Comparison of ENCODE assay signal across 8 mouse cellular contexts in the genomic region with DNA sequence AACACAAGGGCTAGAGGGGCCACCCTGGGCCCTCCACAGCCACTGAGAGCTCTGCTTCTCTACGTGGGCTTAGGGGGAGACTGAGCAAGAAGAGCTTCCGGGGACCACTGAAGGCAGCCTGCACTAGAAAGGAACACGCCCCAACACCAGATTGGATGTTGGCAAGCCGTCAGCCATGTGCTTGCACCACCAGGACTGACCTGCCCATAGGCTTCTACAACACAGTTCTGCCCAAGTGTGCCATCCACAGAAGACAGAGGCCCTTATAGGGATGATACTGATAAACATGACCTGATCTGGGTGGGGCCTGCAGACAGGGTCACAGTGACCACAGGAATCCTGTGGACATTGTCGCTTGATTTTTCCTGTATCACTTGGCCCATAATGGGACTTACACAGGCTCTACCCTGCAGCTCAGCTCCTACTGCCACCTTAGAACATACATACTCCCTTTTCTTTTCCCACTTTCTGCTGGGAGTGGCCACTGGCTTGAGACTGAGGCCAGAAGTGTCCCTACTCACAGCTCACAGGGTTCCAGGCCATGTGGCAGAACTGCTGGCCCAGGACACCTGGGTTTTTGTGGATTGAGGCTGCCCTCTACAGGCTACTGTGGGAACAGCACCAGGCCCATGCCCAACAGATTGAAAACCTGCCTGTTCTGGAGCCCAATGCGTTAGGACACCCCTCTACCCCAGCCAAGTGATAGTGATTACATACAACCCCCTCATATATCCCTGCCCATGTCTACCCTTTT. TPM values are rescaled to one million over a fixed set of nuclear protein-coding genes. Genes with fewer than 3 reads are reported as not detected.
DNase-seq lines count a peak whose midpoint lies in the region; ATAC-seq and TF ChIP-seq lines count a peak whose summit lies in the region.

No protein-coding gene starts in this region.

- no peak overlapping the region for H3K9ac ChIP-seq in kidney, embryonic 16.5 days (replicated peaks; ENCODE audit: low read length)

- peaks cover 11% of the 10 kb centered on the region for H3K36me3 ChIP-seq in kidney, embryonic 16.5 days (ENCODE audit: insufficient read depth, low read length)

- no peaks in the 10 kb centered on the region for H3K9me3 ChIP-seq in kidney, embryonic 16.5 days (ENCODE audit: low read length)

- TF ChIP-seq POLR2A in cortical plate, adult 2 months (IDR thresholded peaks at IDR 0.05; ENCODE audit: extremely low read depth, insufficient read depth, low read length), result no peak

- 73% methylated on average over 6 of the region's 6 CpGs for WGBS in kidney, embryonic 16.5 days

- peaks cover 27% of the 10 kb centered on the region for H3K27me3 ChIP-seq in kidney, embryonic 16.5 days (ENCODE audit: insufficient read depth, low read length)

- no peak overlapping the region for H3K4me2 ChIP-seq in kidney, embryonic 16.5 days (replicated peaks; ENCODE audit: low read depth, low read length)

- H3K4me3 ChIP-seq in cortical plate, adult 2 months (ENCODE audit: insufficient read depth, low read length), result no peak overlapping the region
- no peak overlapping the region for H3K4me3 ChIP-seq in kidney, embryonic 16.5 days (ENCODE audit: low read length)

- ATAC-seq in granulocyte monocyte progenitor cell, adult 5-6 weeks (replicated peaks; ENCODE audit: poor library complexity, severe bottlenecking), result peak; percentile 77
- ATAC-seq in kidney, embryonic 16.5 days (ENCODE audit: low FRiP score, low TSS enrichment), result 0 out of 2 replicates have a peak, but pooled peaks have one; percentile 28

- peak; percentile 98 for TF ChIP-seq CTCF in cortical plate, adult 2 months (IDR thresholded peaks at IDR 0.05; ENCODE audit: extremely low read depth, insufficient read depth, low read length)

- H3K27ac ChIP-seq in cortical plate, adult 2 months (ENCODE audit: insufficient read depth, low read length), result no peak overlapping the region
- no peak overlapping the region for H3K27ac ChIP-seq in kidney, embryonic 16.5 days (ENCODE audit: low read length)

- H3K4me1 ChIP-seq in cortical plate, adult 2 months (ENCODE audit: control insufficient read depth, insufficient read depth, low read length), result no peaks in the 10 kb centered on the region
- peaks cover 30% of the 10 kb centered on the region for H3K4me1 ChIP-seq in kidney, embryonic 16.5 days (ENCODE audit: insufficient read depth, low read length)

- peak; percentile 80 for DNase-seq in 416B (ENCODE audit: low read depth)
- peak; percentile 78 for DNase-seq in ZHBTc4 (ENCODE audit: low read depth, low spot score)
- DNase-seq in liver, result peak; percentile 84
- DNase-seq in natural killer cell, adult 2 months (ENCODE audit: low spot score in 2 of 2), result peak; percentile 77 to 85
- peak; percentile 88 for DNase-seq in testis, postnatal 10 days (ENCODE audit: low spot score)

RNA-seq across cellular contexts. Expression of gene Trhr2, which starts 27.6 kb away (rescaled TPM):
- 4.0 and 5.5 TPM in 2 replicates for polyA plus RNA-seq in cortical plate, adult 2 months (2012; rRNA removed)
- not detected in 2 replicates for total RNA-seq in granulocyte monocyte progenitor cell, adult 5-6 weeks (2014; fragmentation: Nextera tagmentation)
- total RNA-seq in granulocyte monocyte progenitor cell, adult 5-6 weeks (2017), result not detected in 2 replicates
- polyA plus RNA-seq in kidney, embryonic 16.5 days (2015; fragmentation: Nextera tagmentation; extraction: Ambion mirVana), result not detected in 2 replicates

RNA-seq across cellular contexts. Expression of gene Zc3h18, which starts 43.5 kb away (rescaled TPM):
- polyA plus RNA-seq in cortical plate, adult 2 months (2012; rRNA removed), result 33.0 and 33.6 TPM in 2 replicates
- 42.9 and 43.9 TPM in 2 replicates for total RNA-seq in granulocyte monocyte progenitor cell, adult 5-6 weeks (2014; fragmentation: Nextera tagmentation)
- 66.9 and 67.0 TPM in 2 replicates for total RNA-seq in granulocyte monocyte progenitor cell, adult 5-6 weeks (2017)
- 50.1 and 50.6 TPM in 2 replicates for polyA plus RNA-seq in kidney, embryonic 16.5 days (2015; fragmentation: Nextera tagmentation; extraction: Ambion mirVana)

RNA-seq across cellular contexts. Expression of gene Zfpm1, which starts 51.0 kb away (rescaled TPM):
- polyA plus RNA-seq in cortical plate, adult 2 months (2012; rRNA removed), result 32.1 and 39.0 TPM in 2 replicates
- 1.7 and 3.4 TPM in 2 replicates for total RNA-seq in granulocyte monocyte progenitor cell, adult 5-6 weeks (2014; fragmentation: Nextera tagmentation)
- 5.5 and 7.9 TPM in 2 replicates for total RNA-seq in granulocyte monocyte progenitor cell, adult 5-6 weeks (2017)
- 1.5 and 1.6 TPM in 2 replicates for polyA plus RNA-seq in kidney, embryonic 16.5 days (2015; fragmentation: Nextera tagmentation; extraction: Ambion mirVana)

Comparison
In these comparisons a context has a peak if more than half of its experiments do, and no peak if none do; other contexts are left out.
1. RNA of gene Zfpm1, which starts 51.0 kb away (polyA plus RNA-seq): 32.1 to 39.0 TPM in cortical plate, adult 2 months; 1.5 to 1.6 TPM in kidney, embryonic 16.5 days; every median in the first group is over 10 times any median in the second.
2. Peak in every context shown above with its lines, with median percentiles within 50 percentile points of each other: DNase-seq.